Mouse (Mus musculus): ENCODE results near the gene Chrng.

DNA sequence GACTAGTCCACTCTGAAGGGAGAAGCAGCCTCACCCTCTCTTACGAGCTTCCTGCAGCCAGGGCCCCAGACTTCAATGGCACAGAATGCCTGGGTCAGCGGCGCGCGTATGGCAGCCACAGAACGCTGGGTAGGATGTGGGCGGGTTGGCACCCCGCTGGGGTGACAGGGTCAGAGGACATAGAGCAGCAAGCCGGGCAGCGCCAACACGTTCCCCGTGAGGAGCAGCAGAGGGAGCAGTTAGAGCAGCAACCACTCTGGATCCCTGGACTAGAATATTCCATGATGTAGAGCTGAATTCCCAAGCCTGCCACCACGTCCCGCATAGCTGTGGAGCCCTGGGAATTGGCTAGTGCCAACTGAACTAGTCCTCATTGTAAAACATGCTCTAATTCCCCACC lies 54.0 kb downstream of the Chrng start:
- TF ChIP-seq CTCF (IDR thresholded peaks at IDR 0.05; ENCODE audit: low read depth, low read length) (no peak), TAL1 (conservative IDR thresholded peaks at IDR 0.05; ENCODE audit: low read depth, low read length) (no peak)
